Mouse (Mus musculus) liver, embryonic 16.5 days (tissue): ENCODE measurements at regions not wholly inside any gene's neighbourhood (a gene's known extent, or its start where the extent isn't known, plus 50 kb on each side); places are given as distances from the start of the nearest gene placed in this dataset.

Experiments
- ATAC-seq: fragments of 200-750 bp; cut with Nextera tagmentation; 2 replicates; pipeline ENCODE4 v1.8.0; 2017; ENCODE audit warnings: low read depth, mild to moderate bottlenecking, moderate number of reproducible peaks, moderate library complexity
- H3K27ac ChIP-seq: fragments of 300-500 bp; sonication (generic); 2 replicates; pipeline ENCODE4 v1.5.1; 2014; ENCODE audit warnings: mild to moderate bottlenecking, low read length
- H3K27me3 ChIP-seq: fragments of 300-500 bp; sonication (generic); 2 replicates; pipeline ENCODE4 v1.6.1; 2014; ENCODE audit warnings: low read depth, low read length, mixed read lengths; ENCODE audit not compliant: control insufficient read depth, insufficient read depth
- H3K36me3 ChIP-seq: fragments of 300-500 bp; sonication (generic); 2 replicates; pipeline ENCODE4 v1.6.1; 2014; ENCODE audit warnings: mild to moderate bottlenecking; ENCODE audit not compliant: control insufficient read depth, insufficient read depth
- H3K4me1 ChIP-seq: fragments of 300-500 bp; sonication (generic); 2 replicates; pipeline ENCODE4 v1.6.1; 2014; ENCODE audit warnings: low read depth, low read length, mixed read lengths; ENCODE audit not compliant: control insufficient read depth
- H3K4me2 ChIP-seq: fragments of 300-500 bp; sonication (generic); 2 replicates; pipeline ENCODE4 v1.6.1; 2014; ENCODE audit warnings: low read depth, low read length, mixed read lengths
- H3K4me3 ChIP-seq: fragments of 300-500 bp; sonication (generic); 2 replicates; pipeline ENCODE4 v1.5.1; 2014; ENCODE audit warnings: low read depth, mild to moderate bottlenecking, low read length
- H3K9ac ChIP-seq: fragments of 300-500 bp; sonication (generic); 2 replicates; pipeline ENCODE4 v1.6.1; 2014; ENCODE audit warnings: low read depth, low read length
- H3K9me3 ChIP-seq: fragments of 300-500 bp; sonication (generic); replicated peaks from 2 replicates; pipeline ENCODE4 v1.6.1; 2016; ENCODE audit warnings: low read length; ENCODE audit not compliant: control insufficient read depth
- WGBS: fragments of 180-500 bp; shearing (Covaris S2); extraction: QIAGEN DNeasy Blood & Tissue Kit; methylation state at CpG from one replicate; pipeline ENCODE4 v1.1.7; 2014; ENCODE audit not compliant: insufficient replicate concordance; 5-methylcytosine and 5-hydroxymethylcytosine counted together

DNA sequence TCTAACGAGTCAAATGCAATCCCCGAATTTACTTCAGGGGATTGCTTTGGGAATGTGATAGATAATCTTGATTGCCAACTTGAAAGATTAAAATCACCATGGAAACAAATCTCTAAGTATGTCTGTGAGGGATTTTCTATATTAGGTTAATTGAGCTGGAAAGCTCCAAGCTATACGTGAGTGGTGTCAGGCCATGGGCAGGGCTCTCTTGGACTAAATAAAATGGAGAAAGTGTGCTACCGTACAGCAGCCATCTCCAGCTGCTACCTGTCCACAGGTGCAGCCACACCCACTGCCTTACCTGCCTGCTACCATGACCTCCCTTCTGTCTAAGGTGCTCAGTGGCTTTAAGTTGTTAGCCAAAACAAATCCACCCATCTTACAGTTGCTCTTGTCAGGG is 345.0 kb upstream of the Sphkap start:
- no peaks in the 10 kb centered on the region for H3K4me1 ChIP-seq
- H3K36me3 ChIP-seq, result no peaks in the 10 kb centered on the region
- no peak for ATAC-seq

GRCm38 (mm10) chr1:83748974-83749373 is 341.0 kb upstream of the Sphkap start:
- Histone ChIP-seq H3K36me3 (no peaks in the 10 kb centered on the region), H3K4me2 (no peak overlapping the region), H3K9ac (no peak overlapping the region), H3K4me1 (no peaks in the 10 kb centered on the region), H3K27me3 (no peaks in the 10 kb centered on the region), H3K4me3 (no peak overlapping the region), H3K9me3 (no peaks in the 10 kb centered on the region; the same call in 1 of the 2 replicates), H3K27ac (no peak overlapping the region)
- 72% methylated on average over 4 of the region's 4 CpGs for WGBS
- no peak for ATAC-seq

More for the DNA sequence above, 345.0 kb upstream of the Sphkap start:
- 60% methylated on average over 4 of the region's 4 CpGs for WGBS
- no peaks in the 10 kb centered on the region; the same call in 1 of the 2 replicates for H3K9me3 ChIP-seq
- no peak overlapping the region for H3K27ac ChIP-seq
- H3K9ac ChIP-seq, result no peak overlapping the region
- no peak overlapping the region for H3K4me3 ChIP-seq
- no peak overlapping the region for H3K4me2 ChIP-seq
- no peaks in the 10 kb centered on the region for H3K27me3 ChIP-seq

DNA sequence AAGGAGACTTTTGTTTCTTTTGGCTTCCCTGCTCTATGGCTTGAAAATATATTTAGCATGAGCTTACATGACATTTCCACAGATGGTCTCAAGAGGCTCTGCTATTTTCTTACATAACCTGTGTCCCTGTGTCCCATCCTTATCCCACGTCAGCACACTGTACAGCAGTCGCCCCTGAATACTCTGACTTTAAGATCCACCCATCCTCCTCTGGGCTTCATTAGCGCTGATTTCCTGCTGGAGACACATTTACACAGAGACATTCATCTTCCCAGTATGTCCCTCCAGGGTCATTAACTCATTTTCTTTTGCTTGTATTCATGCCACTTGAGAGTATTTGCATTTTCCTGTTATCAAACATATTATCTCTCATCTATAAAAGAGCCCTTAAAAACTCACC is 340.1 kb upstream of the Sphkap start:
- no peaks in the 10 kb centered on the region for H3K36me3 ChIP-seq
- no peak overlapping the region for H3K9ac ChIP-seq
- no peak overlapping the region for H3K27ac ChIP-seq
- 58% methylated on average over 3 of the region's 3 CpGs for WGBS
- H3K4me1 ChIP-seq, result no peaks in the 10 kb centered on the region
- no peak overlapping the region for H3K4me3 ChIP-seq
- ATAC-seq, result no peak
- H3K4me2 ChIP-seq, result no peak overlapping the region
- H3K27me3 ChIP-seq, result no peaks in the 10 kb centered on the region
- H3K9me3 ChIP-seq, result no peaks in the 10 kb centered on the region; the same call in 1 of the 2 replicates

GRCm38 (mm10) chr1:83747412-83747811 is 339.4 kb upstream of the Sphkap start:
- H3K27me3 ChIP-seq, result no peaks in the 10 kb centered on the region
- H3K4me3 ChIP-seq, result no peak overlapping the region
- no peaks in the 10 kb centered on the region for H3K36me3 ChIP-seq
- no peak overlapping the region for H3K9ac ChIP-seq
- no peak for ATAC-seq
- no peak overlapping the region for H3K27ac ChIP-seq
- H3K4me1 ChIP-seq, result no peaks in the 10 kb centered on the region
- no peak overlapping the region for H3K4me2 ChIP-seq
- 65% methylated on average over 3 of the region's 3 CpGs for WGBS
- H3K9me3 ChIP-seq, result no peaks in the 10 kb centered on the region; the same call in 1 of the 2 replicates

DNA sequence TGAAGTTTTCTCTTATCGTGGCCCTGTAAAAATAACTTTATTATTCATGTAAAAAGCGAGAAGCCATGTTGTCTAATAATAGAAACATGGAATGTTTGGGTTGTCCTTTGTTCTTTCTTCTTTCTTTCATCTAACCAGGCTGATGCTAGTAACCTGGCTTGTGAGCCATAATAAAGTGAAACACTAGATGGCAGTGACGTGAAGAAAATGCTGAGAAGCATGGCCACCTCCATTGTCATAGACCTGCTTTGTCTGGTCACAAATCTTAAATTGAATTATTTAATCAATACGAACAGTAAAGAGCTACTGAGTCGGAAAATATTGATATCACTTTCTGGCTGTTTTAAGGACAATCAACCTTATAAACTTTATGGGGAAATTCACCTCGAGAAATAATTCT is 338.0 kb upstream of the Sphkap start:
- H3K27me3 ChIP-seq, result no peaks in the 10 kb centered on the region
- no peak overlapping the region for H3K4me2 ChIP-seq
- no peaks in the 10 kb centered on the region for H3K4me1 ChIP-seq
- no peak overlapping the region for H3K9ac ChIP-seq
- H3K9me3 ChIP-seq, result no peaks in the 10 kb centered on the region; the same call in 1 of the 2 replicates
- H3K4me3 ChIP-seq, result no peak overlapping the region
- 17% methylated on average over 6 of the region's 6 CpGs for WGBS
- ATAC-seq, result no peak
- no peaks in the 10 kb centered on the region for H3K36me3 ChIP-seq
- no peak overlapping the region for H3K27ac ChIP-seq

DNA sequence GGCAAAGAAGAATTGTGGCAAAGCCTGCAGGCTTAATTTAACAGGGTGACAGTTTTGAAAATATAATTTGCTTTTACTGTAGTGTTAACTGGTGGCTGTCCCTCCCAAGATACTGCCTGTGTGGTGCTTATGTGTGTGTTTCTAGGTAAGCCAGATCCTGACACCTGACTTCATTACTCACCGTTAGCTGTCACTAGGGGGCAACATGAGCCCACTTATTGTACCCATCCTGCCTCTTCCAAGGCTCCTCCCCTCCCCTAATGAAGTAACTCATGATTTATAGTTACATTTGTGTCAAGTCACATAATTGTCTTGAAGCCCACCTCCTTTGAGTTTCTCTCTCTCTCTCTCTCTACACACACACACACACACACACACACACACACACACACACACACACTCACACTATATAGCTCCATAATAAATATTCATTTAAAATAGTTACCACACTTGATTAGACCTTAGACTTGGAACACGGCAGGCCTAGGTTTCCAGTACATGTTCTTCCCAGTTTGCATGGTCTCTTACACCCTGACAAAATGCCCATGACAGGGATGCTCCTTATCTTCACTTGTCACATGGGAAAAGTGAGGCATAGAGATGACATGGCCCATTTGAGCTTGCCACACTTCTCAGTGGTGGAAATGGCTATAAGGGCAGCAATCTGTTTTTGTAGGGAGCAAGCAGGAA is 328.6 kb upstream of the Sphkap start:
- H3K4me2 ChIP-seq, result no peak overlapping the region
- H3K9ac ChIP-seq, result no peak overlapping the region
- no peak for ATAC-seq
- no peaks in the 10 kb centered on the region for H3K36me3 ChIP-seq
- no peaks in the 10 kb centered on the region for H3K27me3 ChIP-seq
- H3K4me1 ChIP-seq, result no peaks in the 10 kb centered on the region
- no peaks in the 10 kb centered on the region for H3K9me3 ChIP-seq
- H3K27ac ChIP-seq, result no peak overlapping the region
- 28% methylated on average over 2 of the region's 2 CpGs for WGBS
- no peak overlapping the region for H3K4me3 ChIP-seq

DNA sequence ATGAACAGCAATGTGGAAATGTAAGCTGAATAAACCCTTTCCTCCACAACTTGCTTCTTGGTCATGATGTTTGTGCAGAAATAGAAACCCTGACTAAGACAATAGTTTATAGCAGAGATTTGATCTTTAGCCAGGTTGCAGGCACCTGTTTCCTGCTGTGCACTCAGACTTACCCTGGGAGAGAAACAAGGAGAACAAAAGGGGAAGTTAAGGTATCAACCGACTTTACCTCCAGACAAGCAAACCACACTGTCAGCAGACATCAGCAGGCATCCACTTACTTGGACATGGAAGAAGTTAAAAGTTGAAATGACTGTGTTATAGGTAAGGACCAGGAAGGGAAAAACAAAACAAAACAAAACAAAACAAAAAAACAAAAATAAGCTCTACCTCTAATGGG is 323.7 kb upstream of the Sphkap start:
- no peak overlapping the region for H3K4me3 ChIP-seq
- no peak overlapping the region for H3K4me2 ChIP-seq
- no peak for ATAC-seq
- H3K36me3 ChIP-seq, result no peaks in the 10 kb centered on the region
- no peaks in the 10 kb centered on the region for H3K27me3 ChIP-seq
- no peak overlapping the region for H3K9ac ChIP-seq
- 7% methylated on average over 1 of the region's 1 CpGs for WGBS
- H3K4me1 ChIP-seq, result no peaks in the 10 kb centered on the region
- H3K9me3 ChIP-seq, result no peaks in the 10 kb centered on the region
- H3K27ac ChIP-seq, result no peak overlapping the region

GRCm38 (mm10) chr1:83728810-83729209 is 320.8 kb upstream of the Sphkap start:
- Histone ChIP-seq H3K9ac (no peak overlapping the region), H3K4me1 (no peaks in the 10 kb centered on the region), H3K27me3 (no peaks in the 10 kb centered on the region), H3K36me3 (no peaks in the 10 kb centered on the region), H3K27ac (no peak overlapping the region), H3K9me3 (no peaks in the 10 kb centered on the region), H3K4me2 (no peak overlapping the region), H3K4me3 (no peak overlapping the region)
- ATAC-seq, result no peak
- WGBS, result 51% methylated on average over 6 of the region's 6 CpGs

- Histone ChIP-seq H3K27ac (no peak overlapping the region), H3K4me3 (no peak overlapping the region), H3K9ac (no peak overlapping the region), H3K9me3 (no peaks in the 10 kb centered on the region), H3K4me1 (no peaks in the 10 kb centered on the region), H3K27me3 (no peaks in the 10 kb centered on the region), H3K4me2 (no peak overlapping the region), H3K36me3 (no peaks in the 10 kb centered on the region)
- 68% methylated on average over 4 of the region's 4 CpGs for WGBS
- ATAC-seq, result no peak
These were observed 319.9 kb upstream of the Sphkap start for GRCm38 (mm10) chr1:83727938-83728337.
